Mouse (Mus musculus) spleen, embryonic (tissue): ENCODE measurements around the gene Rnf215.

Experiments used
- CTCF ChIA-PET: fragments of 350-600 bp; sonication (Branson Sonifier 250); formaldehyde crosslinking; loops from one replicate; lab custom pipeline; 2022; lab: Charles Lee

Rnf215 gene

GRCm38 (mm10) chr11:4186486-4187317, 51.7 kb downstream of the Rnf215 start, which contains the start of gene Tbc1d10a:
Gene Tbc1d10a, plus strand, starts transcription at chr11:4186789.
- CTCF ChIA-PET, result interaction anchor here (0.7 kb wide), 1 partner anchor 21 kb away, joined by 10 read pairs; no protein-coding TSS in a partner anchor

DNA sequence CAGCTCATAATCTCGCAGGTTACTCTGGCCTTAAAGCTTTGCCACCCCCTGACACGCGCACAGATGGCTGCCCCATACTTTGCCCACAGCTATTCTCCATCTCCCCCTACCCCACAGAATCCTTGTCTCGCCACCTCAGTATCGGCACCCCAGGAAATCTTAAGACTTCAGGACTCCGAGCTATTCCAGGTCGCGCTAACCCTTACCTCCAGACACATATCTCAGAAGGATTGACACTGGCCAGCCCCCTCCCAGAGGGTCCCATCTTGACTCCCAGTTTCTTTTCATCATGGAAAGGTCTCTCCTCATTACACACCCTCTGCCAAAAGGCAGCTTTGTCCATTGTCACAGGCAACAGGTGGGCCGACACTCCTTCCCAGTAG, 52.3 kb downstream of the Rnf215 start:
- CTCF ChIA-PET, result interaction anchor here (1.3 kb wide), 1 partner anchor 22 kb away, joined by 3 read pairs; no protein-coding TSS in a partner anchor

DNA sequence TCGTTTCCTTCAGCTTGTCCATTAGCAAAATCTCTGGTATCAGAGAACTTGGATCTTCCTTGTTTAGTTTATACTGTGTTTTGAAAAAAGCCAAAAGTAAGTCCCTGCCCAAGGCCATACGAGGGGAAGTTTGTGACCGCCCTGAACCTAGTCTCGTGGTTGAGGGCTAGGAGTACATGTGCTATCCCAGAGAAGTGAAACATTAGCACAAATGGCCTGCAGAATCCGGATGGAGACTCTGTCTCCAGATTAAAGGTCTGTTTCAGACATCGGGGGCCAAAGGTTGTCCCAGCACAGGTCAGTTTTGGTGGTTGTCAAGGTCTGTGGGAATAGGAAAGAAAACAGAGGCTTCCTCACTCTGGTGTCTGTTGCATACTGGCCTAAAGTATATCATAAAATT, 54.2 kb downstream of the Rnf215 start:
- CTCF ChIA-PET, result no interaction called here

- CTCF ChIA-PET, result interaction anchor here (0.7 kb wide), 1 partner anchor 15 kb away, joined by 5 read pairs; no protein-coding TSS in a partner anchor
Observed at GRCm38 (mm10) chr11:4190677-4191076, 55.7 kb downstream of the Rnf215 start.
